Mouse (Mus musculus) small intestine, adult 2 months (tissue): ENCODE results near the gene B4galt2.

Source experiments
- CTCF ChIP-seq: fragments of 200-500 bp; IDR thresholded peaks from 2 replicates; pipeline ENCODE4 v1.5.1; 2012; ENCODE audit warnings: low read depth, mild to moderate bottlenecking, control low read depth, inconsistent platforms, low read length, moderate library complexity, mixed read lengths; ENCODE audit not compliant: insufficient replicate concordance, insufficient read length; ENCODE audit errors: extremely low read depth
- POLR2A ChIP-seq: fragments of 200-500 bp; IDR thresholded peaks from 2 replicates; pipeline ENCODE4 v1.6.1; 2012; ENCODE audit warnings: low read depth, mild to moderate bottlenecking, control low read depth, inconsistent platforms, low read length, moderate library complexity

GRCm38 (mm10) chr4:117895339-117895738 is 12.1 kb upstream of the B4galt2 start:
- TF ChIP-seq POLR2A = no peak
- TF ChIP-seq CTCF = no peak
